Mouse (Mus musculus) embryonic fibroblast, embryonic 13.5 days (primary cell): ENCODE results near the gene Tmem171.

Experiments
- CTCF ChIP-seq: IDR thresholded peaks from 2 replicates; pipeline ENCODE4 v1.5.1; 2011; ENCODE audit warnings: mild to moderate bottlenecking, control low read depth, low read length, moderate library complexity, borderline replicate concordance; ENCODE audit not compliant: insufficient read depth
- POLR2A ChIP-seq: IDR thresholded peaks from 2 replicates; pipeline ENCODE4 v1.6.1; 2011; ENCODE audit warnings: low read depth, mild to moderate bottlenecking, control low read depth, low read length, moderate library complexity

GRCm38 (mm10) chr13:98679230-98679629 is 15.4 kb downstream of the Tmem171 start:
- TF ChIP-seq CTCF, result no peak
- TF ChIP-seq POLR2A, result no peak
